Mouse (Mus musculus) lung, postnatal 0 days (tissue): Measurements from ENCODE around the gene Gipc2.

ENCODE experiments used
- CTCF ChIP-seq: IDR thresholded peaks from 2 replicates; pipeline ENCODE4 v1.5.1; 2016; ENCODE audit warnings: antibody characterized with exemption, mild to moderate bottlenecking
- EP300 ChIP-seq: IDR thresholded peaks from 2 replicates; pipeline ENCODE4 v1.6.1; 2016; ENCODE audit warnings: antibody characterized with exemption, mild to moderate bottlenecking, control low read depth

DNA sequence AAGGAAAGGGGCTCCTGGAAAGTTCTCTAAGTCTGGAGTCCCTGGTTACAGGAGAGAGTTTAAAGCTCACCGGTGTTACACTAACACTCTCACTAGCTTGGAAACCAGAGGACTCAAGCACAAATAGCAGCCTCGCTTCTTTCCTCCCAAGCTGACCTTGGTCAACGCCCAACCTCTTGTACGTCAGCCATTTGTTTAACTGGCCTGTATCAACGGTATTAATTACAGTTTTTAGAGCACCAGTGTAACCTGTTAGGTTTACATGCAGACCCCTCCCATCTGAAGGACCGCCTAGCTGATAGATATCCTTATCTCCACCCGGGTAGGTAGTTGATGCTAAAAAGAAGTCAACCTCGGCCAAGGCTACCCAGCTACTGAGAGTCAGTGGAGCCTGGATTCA, 2.7 kb downstream of the Gipc2 start:
- TF ChIP-seq CTCF: no peak
- TF ChIP-seq EP300: no peak
